Mouse (Mus musculus): ENCODE results near the gene Sord.

The Sord gene

DNA sequence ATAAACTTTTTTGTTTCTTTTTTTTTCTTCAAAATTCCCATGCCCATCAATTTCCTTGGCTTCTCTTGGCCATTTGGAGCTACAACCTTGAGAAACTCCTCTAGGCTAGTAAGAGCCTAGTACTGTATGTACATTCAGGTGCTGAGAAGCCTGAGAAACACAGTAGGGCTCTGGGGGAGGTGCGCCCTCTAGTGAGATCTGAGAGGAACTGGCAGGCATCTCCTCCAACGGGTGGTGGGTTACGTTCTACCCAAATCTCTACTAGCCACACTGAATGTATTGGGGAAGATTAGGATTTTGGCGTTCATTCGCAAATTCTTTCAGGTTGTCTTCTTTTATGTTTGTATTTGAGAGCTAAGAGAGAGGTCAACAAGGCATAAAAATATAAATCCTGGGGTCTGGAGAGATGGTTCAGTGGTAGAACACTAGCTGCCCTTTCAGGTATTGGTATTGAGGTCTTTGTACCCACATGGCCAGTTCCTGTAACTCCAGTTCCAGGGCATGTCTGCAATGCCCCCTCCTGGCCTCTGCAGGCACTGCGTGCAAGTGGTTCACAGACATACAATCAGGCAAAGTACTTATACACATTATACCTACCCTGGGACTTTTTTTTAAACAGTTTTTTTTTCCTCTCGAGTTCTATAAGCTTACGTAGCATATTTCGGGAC lies 68.2 kb downstream of the Sord start:
- DNase-seq (ENCODE audit: low read depth): peak; percentile 66

DNA sequence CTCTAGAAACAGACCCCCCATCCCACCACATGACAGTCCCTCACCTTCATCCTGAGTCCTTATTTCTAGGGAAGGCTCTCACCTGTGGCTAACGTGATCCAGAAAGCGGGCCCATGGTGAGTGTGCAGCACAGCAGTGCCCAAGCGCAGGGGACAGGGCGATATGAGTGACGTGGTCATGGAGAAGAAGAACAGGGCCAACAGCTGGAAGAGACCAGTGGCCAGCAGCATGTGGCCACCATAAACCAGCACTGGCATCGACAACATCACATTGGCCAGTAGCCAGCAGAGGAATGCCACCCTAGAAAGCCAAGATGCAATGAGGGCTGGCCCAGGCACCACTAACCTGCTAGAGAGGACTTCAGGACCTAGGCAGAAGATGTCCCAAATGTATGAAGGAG lies 70.0 kb downstream of the Sord start:
- DNase-seq (ENCODE audit: low read depth): no peak

DNA sequence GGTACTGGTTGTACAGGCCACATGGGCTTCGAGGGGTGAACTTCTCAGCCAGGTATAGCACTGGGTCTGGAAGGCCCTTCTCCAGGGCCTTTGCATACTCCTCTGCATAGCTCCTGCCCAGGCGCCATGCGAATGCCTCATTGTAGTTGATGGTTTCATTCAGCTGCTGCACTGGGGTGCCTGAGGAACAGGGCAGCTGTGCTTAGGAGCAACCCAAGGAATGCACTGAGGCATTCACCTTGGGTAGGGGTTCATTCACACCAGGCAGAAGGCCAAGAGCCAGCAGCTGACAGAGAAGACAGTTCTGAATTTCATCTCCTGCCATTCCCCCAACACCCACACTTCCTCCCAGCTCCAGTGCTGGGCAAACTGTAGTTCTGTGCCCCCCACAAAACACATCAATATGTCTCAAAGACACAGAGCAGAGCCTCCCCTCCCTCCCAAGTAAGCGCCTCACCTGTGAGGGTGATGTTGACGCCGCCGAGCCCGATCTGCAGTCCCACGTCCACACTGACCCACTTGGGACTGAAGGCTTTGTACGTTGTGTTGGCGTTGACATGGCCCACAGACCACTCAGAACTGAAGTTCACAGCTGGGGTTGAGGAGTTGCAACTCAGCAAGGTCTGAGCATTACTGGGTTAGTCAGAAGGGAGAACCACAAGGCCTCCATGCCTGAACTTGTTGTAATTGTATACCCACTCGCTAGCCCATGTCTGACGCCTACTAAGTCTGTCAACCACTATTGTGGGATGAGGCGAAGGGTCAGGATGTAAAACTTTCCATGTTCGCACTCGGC lies 70.7 kb downstream of the Sord start:
- no peak for DNase-seq (ENCODE audit: low read depth)

DNA sequence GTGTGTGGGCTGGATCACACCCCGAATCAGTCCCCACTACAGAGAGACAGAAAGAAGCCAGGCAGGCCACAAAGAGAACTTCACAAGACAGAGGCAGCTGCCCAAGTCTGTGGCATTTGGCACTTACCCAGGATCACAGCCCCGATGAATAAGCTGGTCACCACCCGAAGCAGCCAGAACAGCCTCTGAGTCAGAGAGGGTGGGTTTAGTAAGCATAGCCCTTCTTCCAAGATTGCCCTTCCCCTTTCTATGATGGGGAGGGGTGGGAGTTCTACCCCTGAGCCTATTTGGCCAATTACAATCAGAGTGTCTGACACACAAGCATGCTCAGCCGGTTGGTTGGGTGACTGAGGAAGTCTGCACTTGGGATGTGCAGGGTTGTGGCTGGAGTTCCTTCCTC lies 71.6 kb downstream of the Sord start:
- DNase-seq (ENCODE audit: low read depth): no peak

DNA sequence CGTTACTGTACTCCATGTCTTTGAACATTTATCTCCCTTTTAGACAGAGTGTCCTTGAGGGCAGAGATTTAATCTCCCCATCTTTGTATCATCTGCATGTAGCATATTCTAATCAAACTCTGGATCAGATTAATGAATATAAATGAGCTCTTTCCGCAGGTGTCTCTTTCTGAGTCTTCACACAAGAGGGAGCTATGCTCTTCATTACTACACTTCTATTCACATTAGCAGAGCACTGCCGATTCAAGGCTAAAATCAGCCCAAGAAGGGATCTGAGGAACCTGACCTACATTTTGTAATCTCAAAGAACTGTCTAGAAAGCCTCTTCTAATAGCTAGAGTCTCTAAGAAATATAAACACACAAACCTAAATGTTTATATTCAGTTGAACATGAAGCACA lies 75.1 kb downstream of the Sord start:
- DNase-seq (ENCODE audit: low read depth): no peak

DNA sequence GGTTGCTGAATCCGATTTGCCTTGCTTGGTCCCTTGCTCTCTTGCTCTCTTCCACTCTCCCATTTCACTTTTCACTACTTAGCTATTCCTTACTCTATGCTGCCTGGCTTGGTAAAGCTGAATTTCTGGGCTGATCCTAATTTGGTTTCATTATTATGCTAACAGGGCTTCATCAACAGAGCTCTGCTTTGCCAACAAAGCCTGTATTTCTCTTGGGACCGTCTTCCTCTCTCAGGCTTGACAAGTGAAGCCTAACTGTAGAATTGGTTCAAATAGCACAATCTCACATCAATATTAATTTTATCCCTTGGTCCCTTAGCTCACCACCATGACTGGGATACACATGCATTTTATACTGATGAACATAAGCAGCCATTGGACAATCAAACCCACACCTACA lies 77.0 kb downstream of the Sord start:
- no peak for DNase-seq (ENCODE audit: low read depth)

DNA sequence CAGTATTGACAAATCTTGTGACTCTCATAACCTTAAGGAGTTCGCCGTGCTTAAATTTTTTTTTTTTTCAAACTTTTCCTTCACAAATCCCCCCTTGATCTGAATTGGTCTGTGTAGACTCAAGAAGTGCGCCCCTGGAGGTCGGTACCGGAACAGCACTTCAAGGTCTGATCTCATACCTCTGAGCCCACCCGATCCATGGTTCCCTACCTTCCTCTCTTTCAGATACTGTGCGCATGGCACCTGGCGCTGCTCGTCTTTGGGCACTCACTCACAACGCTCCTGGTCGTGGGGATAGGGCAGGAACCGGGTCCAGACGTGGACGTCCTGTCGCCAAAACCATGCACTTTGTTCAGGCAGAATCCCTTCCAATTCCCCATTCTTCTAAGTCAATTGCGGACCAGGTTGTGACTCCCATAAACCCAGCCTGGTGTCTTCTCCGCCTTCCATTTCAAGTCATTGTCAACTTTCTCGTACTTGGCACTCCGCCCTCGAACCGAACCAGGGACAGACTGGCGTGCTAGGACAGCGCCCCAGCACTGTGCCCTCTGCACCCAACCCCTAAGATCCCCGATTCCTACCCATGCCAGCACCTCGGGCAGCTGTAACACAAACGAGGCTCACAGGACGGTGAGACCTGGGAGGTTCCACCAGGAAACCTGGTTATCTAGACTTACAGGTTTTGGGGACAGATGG lies 78.3 kb downstream of the Sord start:
- DNase-seq (ENCODE audit: low read depth): peak; percentile 48

DNA sequence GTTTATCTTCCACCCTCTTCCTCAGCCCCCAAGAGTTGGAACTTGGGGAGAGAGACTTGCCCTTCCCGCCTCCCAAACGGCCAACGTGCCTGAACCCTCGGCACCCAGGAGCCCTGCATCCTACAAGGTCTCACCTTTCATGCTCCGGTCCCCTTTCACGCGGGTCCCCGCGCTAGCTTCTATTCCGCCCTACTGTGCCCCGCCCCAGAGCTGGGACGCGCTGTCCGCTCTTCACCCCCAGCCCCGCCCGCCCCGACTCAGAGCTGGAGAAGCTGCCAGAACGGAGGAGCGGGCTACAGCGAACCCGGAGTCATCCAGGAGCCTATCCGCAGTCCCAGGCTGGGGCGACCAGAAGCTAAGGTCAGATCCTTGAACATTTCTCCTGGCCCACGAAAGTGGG lies 79.0 kb downstream of the Sord start, which contains the start of gene Duoxa1:
Duoxa1 (minus strand) TSS at position 195 of the 400 bp plus-strand sequence.
- no peak for DNase-seq (ENCODE audit: low read depth)
